Mouse (Mus musculus) liver, embryonic 16.5 days (tissue): ENCODE data around the gene Zfp386. TPM values are rescaled to one million over a fixed set of nuclear protein-coding genes. Genes with fewer than 3 reads are reported as not detected.

Experiments
- ATAC-seq: fragments of 200-750 bp; cut with Nextera tagmentation; 2 replicates; pipeline ENCODE4 v1.8.0; 2017; ENCODE audit warnings: low read depth, mild to moderate bottlenecking, moderate number of reproducible peaks, moderate library complexity
- H3K27ac ChIP-seq: fragments of 300-500 bp; sonication (generic); 2 replicates; pipeline ENCODE4 v1.5.1; 2014; ENCODE audit warnings: mild to moderate bottlenecking, low read length
- H3K27me3 ChIP-seq: fragments of 300-500 bp; sonication (generic); 2 replicates; pipeline ENCODE4 v1.6.1; 2014; ENCODE audit warnings: low read depth, low read length, mixed read lengths; ENCODE audit not compliant: control insufficient read depth, insufficient read depth
- H3K36me3 ChIP-seq: fragments of 300-500 bp; sonication (generic); 2 replicates; pipeline ENCODE4 v1.6.1; 2014; ENCODE audit warnings: mild to moderate bottlenecking; ENCODE audit not compliant: control insufficient read depth, insufficient read depth
- H3K4me1 ChIP-seq: fragments of 300-500 bp; sonication (generic); 2 replicates; pipeline ENCODE4 v1.6.1; 2014; ENCODE audit warnings: low read depth, low read length, mixed read lengths; ENCODE audit not compliant: control insufficient read depth
- H3K4me2 ChIP-seq: fragments of 300-500 bp; sonication (generic); 2 replicates; pipeline ENCODE4 v1.6.1; 2014; ENCODE audit warnings: low read depth, low read length, mixed read lengths
- H3K4me3 ChIP-seq: fragments of 300-500 bp; sonication (generic); 2 replicates; pipeline ENCODE4 v1.5.1; 2014; ENCODE audit warnings: low read depth, mild to moderate bottlenecking, low read length
- H3K9ac ChIP-seq: fragments of 300-500 bp; sonication (generic); 2 replicates; pipeline ENCODE4 v1.6.1; 2014; ENCODE audit warnings: low read depth, low read length
- H3K9me3 ChIP-seq: fragments of 300-500 bp; sonication (generic); replicated peaks from 2 replicates; pipeline ENCODE4 v1.6.1; 2016; ENCODE audit warnings: low read length; ENCODE audit not compliant: control insufficient read depth
- WGBS: fragments of 180-500 bp; shearing (Covaris S2); extraction: QIAGEN DNeasy Blood & Tissue Kit; methylation state at CpG from one replicate; pipeline ENCODE4 v1.1.7; 2014; ENCODE audit not compliant: insufficient replicate concordance; 5-methylcytosine and 5-hydroxymethylcytosine counted together
- polyA plus RNA-seq: library from polyadenylated mRNA; unstranded; fragments of >200 nt; fragmentation: Nextera tagmentation; extraction: Ambion mirVana; gene quantifications from 2 replicates; pipeline ENCODE4 v1.2.1, GENCODE M21; 2015

Gene Zfp386
- polyA plus RNA-seq, 1 experiment from 2014 or later = 5.3 TPM

DNA sequence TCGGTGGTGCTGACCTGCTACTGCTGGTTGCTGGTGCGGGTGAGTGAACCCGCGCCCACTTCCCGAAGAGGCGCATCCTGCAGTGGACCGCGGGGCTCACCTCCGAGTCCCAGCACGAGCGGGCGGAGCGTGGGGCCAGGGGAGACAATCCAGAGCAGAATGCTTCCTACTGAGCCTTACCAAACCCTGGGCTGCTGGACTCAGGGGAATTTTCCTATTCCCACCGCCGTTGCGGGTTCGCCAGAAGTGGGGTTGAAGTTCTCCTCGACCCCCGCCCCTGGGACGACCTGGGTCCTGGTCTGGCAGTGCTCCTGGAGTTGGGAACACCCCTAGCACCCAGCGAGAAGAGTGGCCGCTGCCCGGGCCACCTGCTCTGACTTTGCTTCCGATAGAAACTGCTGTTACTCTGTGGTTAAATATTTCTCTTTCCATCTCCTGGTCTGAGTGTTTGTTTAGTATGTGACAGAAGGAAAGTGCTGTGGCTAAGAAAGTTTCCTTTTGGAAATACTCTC lies 30.4 kb downstream of the Zfp386 start:
- no peak for ATAC-seq
- WGBS = 1% methylated on average over 24 of the region's 24 CpGs

DNA sequence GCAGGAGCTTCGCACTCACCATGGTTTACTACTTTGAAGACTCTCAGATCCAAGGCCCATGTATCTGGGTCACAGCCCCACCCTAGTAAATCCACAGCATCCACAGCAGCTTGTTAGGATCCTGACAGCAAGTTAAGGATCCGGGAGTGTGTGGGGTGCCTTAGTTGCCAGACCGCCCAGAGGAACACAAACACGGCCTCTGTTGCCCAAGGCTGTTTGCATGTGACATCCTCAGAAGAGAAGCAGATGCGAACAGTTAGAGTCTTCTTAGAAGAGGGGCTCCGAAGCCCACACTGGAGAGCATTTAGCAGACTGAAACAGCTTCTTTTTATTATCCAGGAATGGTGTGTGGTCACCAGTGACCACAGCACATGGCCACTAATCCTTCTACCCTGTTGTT lies 35.6 kb downstream of the Zfp386 start:
- H3K4me3 ChIP-seq = no peak overlapping the region
- H3K9me3 ChIP-seq = no peaks in the 10 kb centered on the region
- WGBS = 56% methylated on average over 6 of the region's 6 CpGs
- H3K27me3 ChIP-seq = peaks cover 9% of the 10 kb centered on the region
- no peak overlapping the region for H3K4me2 ChIP-seq
- no peaks in the 10 kb centered on the region for H3K4me1 ChIP-seq
- no peak overlapping the region for H3K27ac ChIP-seq
- H3K9ac ChIP-seq = no peak overlapping the region
- H3K36me3 ChIP-seq = no peaks in the 10 kb centered on the region
- ATAC-seq = no peak

More for the DNA sequence above, 30.4 kb downstream of the Zfp386 start:
- H3K4me3 ChIP-seq = peak overlapping the region; percentile 49
- no peaks in the 10 kb centered on the region for H3K36me3 ChIP-seq
- no peaks in the 10 kb centered on the region; the same call in 1 of the 2 replicates for H3K4me1 ChIP-seq
- no peak overlapping the region for H3K27ac ChIP-seq
- no peak overlapping the region for H3K9ac ChIP-seq
- H3K4me2 ChIP-seq = peak overlapping the region; percentile 65
- no peaks in the 10 kb centered on the region for H3K9me3 ChIP-seq
- peaks cover 15% of the 10 kb centered on the region for H3K27me3 ChIP-seq

DNA sequence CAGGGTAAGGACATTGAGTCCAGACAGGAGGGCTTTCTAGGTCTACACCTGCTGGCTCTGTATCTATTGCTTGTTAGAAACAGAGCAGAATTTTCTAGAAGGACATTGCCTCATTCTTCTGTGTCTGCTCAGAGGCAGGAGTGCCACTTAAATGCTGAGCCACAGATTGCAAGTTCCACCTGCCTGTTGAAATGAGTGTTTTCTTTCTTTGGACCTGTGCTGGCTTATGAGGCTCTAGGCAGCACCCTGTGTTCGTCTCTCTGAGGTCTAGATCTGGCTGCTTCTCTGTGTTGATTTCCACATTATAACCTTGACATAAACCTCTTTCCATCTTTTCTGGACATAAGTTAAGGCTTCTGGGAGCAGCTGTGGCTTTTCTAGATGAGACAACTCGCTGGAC lies 36.8 kb downstream of the Zfp386 start:
- no peaks in the 10 kb centered on the region for H3K4me1 ChIP-seq
- no peak for ATAC-seq
- H3K4me2 ChIP-seq = no peak overlapping the region
- no peaks in the 10 kb centered on the region for H3K9me3 ChIP-seq
- H3K36me3 ChIP-seq = no peaks in the 10 kb centered on the region
- WGBS = 40% methylated on average over 2 of the region's 2 CpGs
- H3K9ac ChIP-seq = no peak overlapping the region
- H3K4me3 ChIP-seq = no peak overlapping the region
- no peaks in the 10 kb centered on the region for H3K27me3 ChIP-seq
- H3K27ac ChIP-seq = no peak overlapping the region

- H3K9me3 ChIP-seq = no peaks in the 10 kb centered on the region
- no peak overlapping the region for H3K9ac ChIP-seq
- H3K27me3 ChIP-seq = no peaks in the 10 kb centered on the region
- H3K4me1 ChIP-seq = no peaks in the 10 kb centered on the region
- 57% methylated on average over 5 of the region's 5 CpGs for WGBS
- no peak for ATAC-seq
- no peak overlapping the region for H3K4me3 ChIP-seq
- H3K4me2 ChIP-seq = no peak overlapping the region
- no peak overlapping the region for H3K27ac ChIP-seq
- H3K36me3 ChIP-seq = no peaks in the 10 kb centered on the region
Observed at GRCm38 (mm10) chr12:116086951-116087600, 39.6 kb downstream of the Zfp386 start.

DNA sequence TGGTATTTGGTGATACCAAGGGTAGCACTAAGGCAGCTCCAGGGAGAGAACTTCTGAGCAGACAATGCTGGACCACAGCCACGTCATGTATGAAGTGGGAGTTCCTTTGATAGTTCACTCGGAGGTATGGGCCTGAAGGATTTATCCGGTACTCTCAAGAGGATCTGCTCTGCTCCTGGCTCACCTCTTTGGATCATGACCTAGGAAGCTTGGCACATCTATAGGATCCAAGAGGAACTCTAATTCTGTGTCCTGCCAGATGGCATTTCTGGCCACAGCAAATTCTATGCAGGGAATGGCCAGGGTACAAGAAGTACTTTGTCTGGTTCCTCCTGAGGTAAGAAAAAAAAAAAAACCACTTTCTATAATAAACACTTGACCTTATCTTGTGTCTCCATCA lies 42.3 kb downstream of the Zfp386 start:
- Histone ChIP-seq H3K9ac (no peak overlapping the region), H3K4me1 (no peaks in the 10 kb centered on the region), H3K36me3 (no peaks in the 10 kb centered on the region), H3K27me3 (no peaks in the 10 kb centered on the region), H3K27ac (no peak overlapping the region), H3K9me3 (no peaks in the 10 kb centered on the region), H3K4me2 (no peak overlapping the region), H3K4me3 (no peak overlapping the region)
- ATAC-seq = no peak
- 71% methylated on average over 3 of the region's 3 CpGs for WGBS

- Histone ChIP-seq H3K27ac (no peak overlapping the region), H3K4me3 (no peak overlapping the region), H3K9me3 (no peaks in the 10 kb centered on the region), H3K9ac (no peak overlapping the region), H3K36me3 (no peaks in the 10 kb centered on the region), H3K4me1 (no peaks in the 10 kb centered on the region), H3K27me3 (no peaks in the 10 kb centered on the region), H3K4me2 (no peak overlapping the region)
- ATAC-seq = no peak
- 70% methylated on average over 14 of the region's 14 CpGs for WGBS
Observed at GRCm38 (mm10) chr12:116094765-116095555, 47.4 kb downstream of the Zfp386 start.

DNA sequence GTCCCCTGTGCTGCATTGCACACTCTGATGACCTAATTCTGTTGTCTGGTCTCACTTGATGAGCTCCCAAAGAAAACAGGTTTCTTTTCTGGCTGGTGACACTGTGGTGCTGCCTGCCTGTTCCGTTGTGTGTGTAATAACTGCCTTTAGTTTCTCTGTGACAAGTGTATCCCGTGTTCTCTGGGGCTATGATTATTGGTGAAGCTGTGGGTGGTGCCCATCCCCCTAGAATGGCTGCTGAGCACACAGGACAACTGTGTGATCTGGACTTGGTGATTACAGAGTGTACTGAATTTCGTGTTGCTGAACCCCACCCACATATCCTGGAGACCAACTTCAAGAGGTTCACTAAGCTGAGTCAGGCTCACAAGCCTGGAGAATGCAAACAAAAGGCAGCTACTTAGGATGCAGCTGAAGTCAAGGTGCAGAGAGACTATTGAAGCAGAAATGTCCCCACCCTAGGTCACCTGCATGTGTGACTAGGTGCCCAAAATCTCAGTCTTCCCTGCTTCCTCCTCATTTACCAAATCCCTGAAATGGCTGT lies 48.9 kb downstream of the Zfp386 start:
- 33% methylated on average over 3 of the region's 3 CpGs for WGBS
- H3K27ac ChIP-seq = no peak overlapping the region
- no peak for ATAC-seq

GRCm38 (mm10) chr12:116097166-116097565 lies 49.6 kb downstream of the Zfp386 start:
- Histone ChIP-seq H3K36me3 (no peaks in the 10 kb centered on the region), H3K4me2 (no peak overlapping the region), H3K9me3 (no peaks in the 10 kb centered on the region), H3K27ac (no peak overlapping the region), H3K27me3 (no peaks in the 10 kb centered on the region), H3K4me3 (no peak overlapping the region), H3K9ac (no peak overlapping the region), H3K4me1 (no peaks in the 10 kb centered on the region)
- 70% methylated on average over 8 of the region's 8 CpGs for WGBS
- ATAC-seq = no peak

More for the DNA sequence above, 48.9 kb downstream of the Zfp386 start:
- Histone ChIP-seq H3K9me3 (no peaks in the 10 kb centered on the region), H3K4me2 (no peak overlapping the region), H3K4me3 (no peak overlapping the region), H3K9ac (no peak overlapping the region), H3K4me1 (no peaks in the 10 kb centered on the region), H3K36me3 (no peaks in the 10 kb centered on the region), H3K27me3 (no peaks in the 10 kb centered on the region)

GRCm38 (mm10) chr12:116101945-116102344 lies 54.4 kb downstream of the Zfp386 start:
- Histone ChIP-seq H3K4me2 (no peak overlapping the region), H3K36me3 (no peaks in the 10 kb centered on the region), H3K4me1 (no peaks in the 10 kb centered on the region), H3K27ac (no peak overlapping the region), H3K9ac (no peak overlapping the region), H3K9me3 (no peaks in the 10 kb centered on the region), H3K4me3 (no peak overlapping the region), H3K27me3 (no peaks in the 10 kb centered on the region)
- 56% methylated on average over 2 of the region's 2 CpGs for WGBS
- ATAC-seq = no peak
